Mouse (Mus musculus) layer of hippocampus, adult 8-10 months (tissue): ENCODE measurements at regions not wholly inside any gene's neighbourhood (a gene's known extent, or its start where the extent isn't known, plus 50 kb on each side); places are given as distances from the start of the nearest gene placed in this dataset.

Experiments
- DNase-seq, 2 experiments: peaks; one replicate each; pipeline ENCODE4 v3.0.0; 2022; ENCODE audit warnings: low spot score in 2 of 2

- no peak for DNase-seq
Observed at GRCm38 (mm10) chr17:14610791-14611522, 83.1 kb downstream of the Thbs2 start.

GRCm38 (mm10) chr17:14608845-14609244, 85.2 kb downstream of the Thbs2 start:
- no peak for DNase-seq

- DNase-seq, result no peak
Observed at GRCm38 (mm10) chr17:14606356-14606989, 87.6 kb downstream of the Thbs2 start.

GRCm38 (mm10) chr17:14599681-14600080, 94.4 kb downstream of the Thbs2 start:
- no peak for DNase-seq

GRCm38 (mm10) chr17:14596470-14596869, 97.6 kb downstream of the Thbs2 start:
- DNase-seq, result no peak

- DNase-seq, result no peak
Observed at GRCm38 (mm10) chr17:14595525-14595924, 98.5 kb downstream of the Thbs2 start.

GRCm38 (mm10) chr17:14588086-14588817, 105.8 kb downstream of the Thbs2 start:
- peak; percentile 18 to 25 for DNase-seq

- no peak for DNase-seq
Observed at GRCm38 (mm10) chr17:14579671-14580070, 114.4 kb downstream of the Thbs2 start.

- DNase-seq, result no peak
Observed at GRCm38 (mm10) chr17:14578721-14579120, 115.3 kb downstream of the Thbs2 start.

- DNase-seq, result no peak
Observed at GRCm38 (mm10) chr17:14578194-14578593, 115.8 kb downstream of the Thbs2 start.

GRCm38 (mm10) chr17:14576159-14576558, 117.9 kb downstream of the Thbs2 start:
- no peak for DNase-seq

GRCm38 (mm10) chr17:14571143-14571542, 122.9 kb downstream of the Thbs2 start:
- no peak for DNase-seq

GRCm38 (mm10) chr17:14570266-14570775, 123.7 kb downstream of the Thbs2 start:
- DNase-seq, result no peak

- DNase-seq, result no peak
Observed at GRCm38 (mm10) chr17:14562191-14562590, 131.8 kb downstream of the Thbs2 start.

- DNase-seq, result no peak
Observed at GRCm38 (mm10) chr17:14557214-14557613, 136.8 kb downstream of the Thbs2 start.

- no peak for DNase-seq
Observed at GRCm38 (mm10) chr17:14553195-14553594, 140.8 kb downstream of the Thbs2 start.

GRCm38 (mm10) chr17:14552081-14552480, 142.0 kb downstream of the Thbs2 start:
- no peak for DNase-seq

GRCm38 (mm10) chr17:14551610-14552009, 142.4 kb downstream of the Thbs2 start:
- no peak for DNase-seq

GRCm38 (mm10) chr17:14545822-14546473, 148.1 kb downstream of the Thbs2 start:
- DNase-seq, result peak; percentile 62 to 78

GRCm38 (mm10) chr17:14544343-14545002, 149.6 kb downstream of the Thbs2 start:
- no peak for DNase-seq

- no peak for DNase-seq
Observed at GRCm38 (mm10) chr17:14541035-14541434, 153.0 kb downstream of the Thbs2 start.
